Mouse (Mus musculus) layer of hippocampus, postnatal 14 days (tissue): ENCODE results near the gene 2700081O15Rik. TPM values are rescaled to one million over a fixed set of nuclear protein-coding genes. Genes with fewer than 3 reads are reported as not detected.

ENCODE experiments used
- DNase-seq, 2 experiments: peaks; one replicate each; pipeline ENCODE4 v3.0.0; 2021 to 2022; ENCODE audit warnings: low spot score in 2 of 2, mixed read lengths in 1 of 2
- total RNA-seq, 2 experiments: library from RNA; stranded (reverse); gene quantifications; 2 replicates each; pipeline ENCODE4 v1.2.3; 2021

The 2700081O15Rik gene
- total RNA-seq, 2 experiments from 2014 or later, result 57.8 to 64.3 TPM

- DNase-seq, result no peak
Observed at GRCm38 (mm10) chr19:7420108-7420507, 2.7 kb downstream of the 2700081O15Rik start.

GRCm38 (mm10) chr19:7420841-7421601, 3.6 kb downstream of the 2700081O15Rik start:
- no peak for DNase-seq

- DNase-seq, result peak; percentile 68 to 71
Observed at GRCm38 (mm10) chr19:7421602-7422591, 4.5 kb downstream of the 2700081O15Rik start.

GRCm38 (mm10) chr19:7422656-7423027, 5.2 kb downstream of the 2700081O15Rik start:
- DNase-seq, result no peak

GRCm38 (mm10) chr19:7423028-7423655, 5.7 kb downstream of the 2700081O15Rik start:
- peak; percentile 90 for DNase-seq

GRCm38 (mm10) chr19:7423656-7424030, 6.2 kb downstream of the 2700081O15Rik start:
- DNase-seq, result no peak

- no peak for DNase-seq
Observed at GRCm38 (mm10) chr19:7424131-7424530, 6.7 kb downstream of the 2700081O15Rik start.

GRCm38 (mm10) chr19:7424590-7425397, 7.4 kb downstream of the 2700081O15Rik start:
- DNase-seq, result no peak

GRCm38 (mm10) chr19:7425398-7425775, 8.0 kb downstream of the 2700081O15Rik start:
- no peak for DNase-seq

GRCm38 (mm10) chr19:7434887-7435286, 17.5 kb downstream of the 2700081O15Rik start:
- DNase-seq, result no peak

GRCm38 (mm10) chr19:7436061-7436970, 18.9 kb downstream of the 2700081O15Rik start:
- DNase-seq, result peak in 1 of 2 experiments; percentile 83

- no peak for DNase-seq
Observed at GRCm38 (mm10) chr19:7438295-7438694, 20.9 kb downstream of the 2700081O15Rik start.

- peak in 1 of 2 experiments; percentile 63 for DNase-seq
Observed at GRCm38 (mm10) chr19:7441493-7441892, 24.1 kb downstream of the 2700081O15Rik start.

- DNase-seq, result no peak
Observed at GRCm38 (mm10) chr19:7445105-7445504, 27.7 kb downstream of the 2700081O15Rik start.

GRCm38 (mm10) chr19:7445596-7445995, 28.2 kb downstream of the 2700081O15Rik start:
- DNase-seq, result no peak

GRCm38 (mm10) chr19:7456803-7457202, 39.4 kb downstream of the 2700081O15Rik start:
- DNase-seq, result no peak

- no peak for DNase-seq
Observed at GRCm38 (mm10) chr19:7458901-7459300, 41.5 kb downstream of the 2700081O15Rik start.

GRCm38 (mm10) chr19:7459370-7459769, 41.9 kb downstream of the 2700081O15Rik start:
- DNase-seq, result no peak

GRCm38 (mm10) chr19:7467915-7468314, 50.5 kb downstream of the 2700081O15Rik start:
- DNase-seq, result no peak

- DNase-seq, result no peak
Observed at GRCm38 (mm10) chr19:7470643-7471042, 53.2 kb downstream of the 2700081O15Rik start.
